11 mouse cellular contexts compared by ENCODE assay signal in the genomic region with DNA sequence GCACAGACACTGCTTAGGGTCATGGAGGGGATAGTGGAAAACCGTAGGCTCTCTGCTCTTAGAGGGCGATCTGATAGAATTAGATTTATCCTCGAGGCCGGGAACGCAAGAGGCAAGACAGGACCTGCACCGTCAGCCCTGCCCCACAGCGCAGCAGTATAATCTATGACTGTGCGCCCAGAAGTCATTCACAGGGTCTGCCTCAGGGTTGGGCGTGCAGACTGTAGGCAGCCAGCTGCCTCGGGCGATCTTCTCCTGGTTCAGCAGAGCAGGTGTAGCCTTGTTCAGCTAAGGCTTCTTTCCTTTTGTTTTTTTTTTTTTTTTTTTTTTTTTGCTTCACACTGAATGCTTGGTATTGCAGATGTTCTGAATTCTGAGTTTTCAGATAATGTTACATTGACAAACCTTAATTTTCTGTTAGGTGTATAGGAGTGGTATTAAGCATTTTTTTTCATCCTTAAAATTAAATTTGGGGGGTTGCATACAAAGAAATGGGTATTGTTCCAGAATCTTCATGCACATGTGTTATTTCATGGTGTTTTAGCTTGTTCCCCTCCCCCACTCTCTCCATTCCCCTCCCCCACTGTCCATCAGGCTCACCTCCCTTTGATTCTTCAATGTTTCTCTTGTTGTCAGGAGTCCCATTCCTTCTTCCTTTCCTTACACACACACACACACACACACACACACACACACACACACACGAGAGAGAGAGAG. TPM values are rescaled to one million over a fixed set of nuclear protein-coding genes. Genes with fewer than 3 reads are reported as not detected.
A peak's percentile ranks its signal among the peaks of the same experiment; 100 is the strongest.
DNase-seq lines count a peak whose midpoint lies in the region; ATAC-seq lines count a peak whose summit lies in the region.
"Had no signal": no experiment of that assay in that cellular context is flagged by ENCODE, and none has a peak within 500 bp of the region (broad histone marks: within the 10 kb centered on the region; RNA-seq: fewer than 3 reads in every experiment).

No protein-coding gene starts in this region.

- no peak for DNase-seq in heart, postnatal 14 days
- DNase-seq in midbrain, embryonic 11.5 days (ENCODE audit: low spot score, missing footprints) = peak; percentile 74
- DNase-seq in embryo, embryonic 11 days = peak; percentile 47
- DNase-seq in thymus, postnatal 10 days (ENCODE audit: low spot score in 2 of 2) = peak; percentile 53 to 68
- no peak for DNase-seq in frontal cortex, postnatal 10 days (ENCODE audit: low spot score in 2 of 2)
- DNase-seq in lung, adult 18-20 months = no peak
- DNase-seq: lung, embryonic 14.5 days had no signal

- no peaks in the 10 kb centered on the region for H3K9me3 ChIP-seq in heart, embryonic 11.5 days (replicated peaks; ENCODE audit: control insufficient read depth, low read length)
- H3K9me3 ChIP-seq in midbrain, embryonic 11.5 days (ENCODE audit: control insufficient read depth, low read length) = no peaks in the 10 kb centered on the region
- H3K9me3 ChIP-seq in midbrain, embryonic 15.5 days = no peaks in the 10 kb centered on the region
- H3K9me3 ChIP-seq: forebrain, embryonic 12.5 days; stomach, embryonic 15.5 days had no signal

- peak overlapping the region; percentile 5; the same call in 1 of the 2 replicates for H3K4me2 ChIP-seq in heart, embryonic 11.5 days
- no peak overlapping the region for H3K4me2 ChIP-seq in midbrain, embryonic 11.5 days
- no peak overlapping the region for H3K4me2 ChIP-seq in midbrain, embryonic 15.5 days
- H3K4me2 ChIP-seq: forebrain, embryonic 12.5 days; lung, embryonic 14.5 days; stomach, embryonic 15.5 days had no signal

- H3K27ac ChIP-seq in heart, embryonic 11.5 days (ENCODE audit: low read depth, low read length) = no peak overlapping the region
- H3K27ac ChIP-seq in midbrain, embryonic 11.5 days (ENCODE audit: low read depth, low read length) = no peak overlapping the region
- H3K27ac ChIP-seq in midbrain, embryonic 15.5 days = no peak overlapping the region
- H3K27ac ChIP-seq: forebrain, embryonic 12.5 days; stomach, embryonic 15.5 days had no signal

- H3K4me1 ChIP-seq in heart, embryonic 11.5 days (ENCODE audit: control insufficient read depth, insufficient read depth, low read length) = no peaks in the 10 kb centered on the region
- peaks cover 7% of the 10 kb centered on the region for H3K4me1 ChIP-seq in midbrain, embryonic 11.5 days (ENCODE audit: control insufficient read depth, insufficient read depth, low read length)
- H3K4me1 ChIP-seq in midbrain, embryonic 15.5 days = peaks cover 10% of the 10 kb centered on the region

- intact Hi-C loops in heart, postnatal 14 days (cut with DNase I) = no loop called here

- no peaks in the 10 kb centered on the region for H3K27me3 ChIP-seq in heart, embryonic 11.5 days (ENCODE audit: control insufficient read depth, insufficient read depth, low read length)
- H3K27me3 ChIP-seq in midbrain, embryonic 11.5 days (ENCODE audit: control insufficient read depth, insufficient read depth, low read length) = peaks cover 2% of the 10 kb centered on the region; the same call in 1 of the 2 replicates
- H3K27me3 ChIP-seq in midbrain, embryonic 15.5 days (replicated peaks) = no peaks in the 10 kb centered on the region
- H3K27me3 ChIP-seq: forebrain, embryonic 12.5 days; stomach, embryonic 15.5 days had no signal

- H3K9ac ChIP-seq in heart, embryonic 11.5 days (ENCODE audit: low read depth, low read length) = no peak overlapping the region
- no peak overlapping the region for H3K9ac ChIP-seq in midbrain, embryonic 11.5 days (ENCODE audit: low read length)
- no peak overlapping the region for H3K9ac ChIP-seq in midbrain, embryonic 15.5 days
- H3K9ac ChIP-seq: forebrain, embryonic 12.5 days; lung, embryonic 14.5 days; stomach, embryonic 15.5 days had no signal

- no peak overlapping the region for H3K4me3 ChIP-seq in heart, embryonic 11.5 days (ENCODE audit: low read depth, low read length)
- no peak overlapping the region for H3K4me3 ChIP-seq in midbrain, embryonic 11.5 days (ENCODE audit: low read depth, low read length)
- H3K4me3 ChIP-seq in midbrain, embryonic 15.5 days = no peak overlapping the region
- H3K4me3 ChIP-seq: forebrain, embryonic 12.5 days; stomach, embryonic 15.5 days had no signal

- 45% methylated on average over 11 of the region's 12 CpGs for WGBS in heart, embryonic 11.5 days (ENCODE audit: insufficient replicate concordance)
- 66% methylated on average over 11 of the region's 12 CpGs for WGBS in midbrain, embryonic 11.5 days
- 47% methylated on average over 11 of the region's 12 CpGs for WGBS in midbrain, embryonic 15.5 days

- no peak for ATAC-seq in heart, embryonic 11.5 days (replicated peaks; ENCODE audit: insufficient number of reproducible peaks, low FRiP score, low TSS enrichment)
- no peak for ATAC-seq in midbrain, embryonic 11.5 days (ENCODE audit: low FRiP score)
- no peak for ATAC-seq in midbrain, embryonic 15.5 days (replicated peaks)

- H3K36me3 ChIP-seq in heart, embryonic 11.5 days (ENCODE audit: control insufficient read depth, insufficient read depth, low read length) = no peaks in the 10 kb centered on the region
- no peaks in the 10 kb centered on the region for H3K36me3 ChIP-seq in midbrain, embryonic 11.5 days (ENCODE audit: control insufficient read depth, insufficient read depth, low read length)
- no peaks in the 10 kb centered on the region for H3K36me3 ChIP-seq in midbrain, embryonic 15.5 days (replicated peaks)
- H3K36me3 ChIP-seq: forebrain, embryonic 12.5 days; stomach, embryonic 15.5 days had no signal

RNA-seq across cellular contexts. Expression of gene Etnk1, which starts 4.7 kb away (rescaled TPM):
- polyA plus RNA-seq in heart, embryonic 11.5 days (2014; fragmentation: Nextera tagmentation; extraction: Ambion mirVana) = 18.0 and 19.8 TPM in 2 replicates
- 10 to 100 TPM; 26.9 to 28.9 TPM for total RNA-seq in heart, postnatal 14 days (2021)
- polyA plus RNA-seq in midbrain, embryonic 11.5 days (2014; fragmentation: Nextera tagmentation; extraction: Ambion mirVana) = 30.7 and 32.3 TPM in 2 replicates
- polyA plus RNA-seq in midbrain, embryonic 15.5 days (2015; fragmentation: Nextera tagmentation; extraction: Ambion mirVana) = 45.0 and 50.3 TPM in 2 replicates

Comparison
In these comparisons a context has a peak if more than half of its experiments do, and no peak if none do; other contexts are left out.
1. DNase-seq: peak in midbrain, embryonic 11.5 days (single experiment), embryo, embryonic 11 days (single experiment) and thymus, postnatal 10 days (2 of 2); none in heart, postnatal 14 days (0 of 2), frontal cortex, postnatal 10 days (0 of 2) and lung, adult 18-20 months (0 of 2).